Mouse (Mus musculus): ENCODE measurements around the gene Otx2.
"Not testable (repeated sequence)": the region's sequence is repeated elsewhere in the genome, so short reads cannot be mapped to it uniquely, and the experiment has no call there.

Gene Otx2

DNA sequence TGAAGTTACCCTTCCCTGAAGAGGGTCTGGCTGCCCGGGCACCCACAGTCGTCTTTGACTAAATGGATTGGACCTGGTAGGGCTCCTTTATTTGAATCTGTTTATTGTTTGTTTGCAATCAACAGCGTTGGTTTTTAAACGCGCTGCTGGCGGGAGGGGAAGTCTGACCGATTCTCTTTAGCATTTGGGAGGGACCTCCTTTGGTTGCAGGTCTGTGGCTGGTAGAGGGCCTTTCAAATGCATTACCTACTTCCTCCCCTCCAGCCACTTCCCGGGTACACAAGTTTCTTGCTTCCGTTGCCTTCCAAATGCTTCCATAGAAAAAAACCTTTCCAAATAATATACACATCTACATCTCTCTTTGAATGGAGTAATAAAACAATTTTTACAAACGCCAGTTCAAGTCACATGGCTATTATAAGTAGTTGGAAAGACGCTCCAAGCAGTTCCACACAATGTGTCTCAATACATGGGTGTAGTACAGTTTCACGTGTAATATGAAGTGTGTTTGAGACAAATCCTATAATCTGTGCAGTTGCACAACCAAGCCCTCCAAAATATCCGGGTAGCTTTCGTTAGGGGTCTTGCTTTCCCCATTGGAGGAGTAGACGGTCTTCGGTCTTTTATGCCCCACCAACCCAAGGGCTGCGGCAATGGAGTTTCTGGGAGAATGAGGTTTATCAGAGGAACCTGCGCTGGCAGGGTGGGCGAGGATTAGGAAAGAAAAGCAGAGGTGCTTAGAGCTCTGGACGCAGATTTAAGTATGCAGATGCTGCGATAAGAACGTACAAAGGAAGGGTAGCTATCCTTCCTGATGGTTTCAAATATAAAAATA is 19.7 kb downstream of the Otx2 start:
- DNase-seq (ENCODE audit: low spot score in 2 of 2): no peak

DNA sequence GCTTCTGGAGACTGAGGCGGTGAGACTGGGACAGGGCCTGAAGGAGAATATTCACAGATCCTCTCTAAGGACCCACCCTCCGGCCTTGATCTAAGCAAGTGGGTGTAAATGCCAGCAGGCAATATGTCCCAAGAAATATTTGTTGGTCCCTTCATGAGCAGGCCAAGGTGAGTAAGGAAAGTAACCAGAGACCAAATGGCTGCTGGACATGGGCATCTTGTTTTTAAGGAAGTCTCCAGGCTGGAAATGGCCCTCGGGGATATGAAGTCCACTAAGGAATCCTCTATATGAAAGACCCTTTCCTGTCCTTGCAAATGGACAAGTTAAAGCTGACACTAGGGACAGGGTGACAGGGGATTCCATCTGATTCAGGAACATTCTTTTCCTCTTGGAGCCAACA is 20.5 kb downstream of the Otx2 start:
- no peak for DNase-seq (ENCODE audit: low spot score in 2 of 2)

DNA sequence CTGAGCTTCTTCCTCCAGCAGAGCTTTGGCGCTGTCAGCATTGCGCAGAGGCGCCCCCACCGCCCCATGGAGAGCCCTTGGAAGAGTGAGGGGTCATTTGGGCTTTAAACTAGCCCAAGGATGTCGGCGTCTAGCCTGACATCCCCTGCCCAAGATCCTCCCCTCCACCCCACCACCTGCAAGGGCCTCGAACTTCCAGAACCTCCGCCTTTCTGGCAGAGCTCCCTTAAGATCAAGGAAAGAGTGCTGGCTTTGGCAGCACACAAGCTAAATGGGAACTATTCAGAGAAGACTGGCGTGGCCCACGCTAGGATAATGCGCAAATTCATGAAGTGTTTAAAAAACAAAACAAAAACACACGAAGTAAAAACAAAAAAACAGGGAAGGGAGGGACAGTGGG is 21.4 kb downstream of the Otx2 start:
- DNase-seq (ENCODE audit: low spot score in 2 of 2): no peak

DNA sequence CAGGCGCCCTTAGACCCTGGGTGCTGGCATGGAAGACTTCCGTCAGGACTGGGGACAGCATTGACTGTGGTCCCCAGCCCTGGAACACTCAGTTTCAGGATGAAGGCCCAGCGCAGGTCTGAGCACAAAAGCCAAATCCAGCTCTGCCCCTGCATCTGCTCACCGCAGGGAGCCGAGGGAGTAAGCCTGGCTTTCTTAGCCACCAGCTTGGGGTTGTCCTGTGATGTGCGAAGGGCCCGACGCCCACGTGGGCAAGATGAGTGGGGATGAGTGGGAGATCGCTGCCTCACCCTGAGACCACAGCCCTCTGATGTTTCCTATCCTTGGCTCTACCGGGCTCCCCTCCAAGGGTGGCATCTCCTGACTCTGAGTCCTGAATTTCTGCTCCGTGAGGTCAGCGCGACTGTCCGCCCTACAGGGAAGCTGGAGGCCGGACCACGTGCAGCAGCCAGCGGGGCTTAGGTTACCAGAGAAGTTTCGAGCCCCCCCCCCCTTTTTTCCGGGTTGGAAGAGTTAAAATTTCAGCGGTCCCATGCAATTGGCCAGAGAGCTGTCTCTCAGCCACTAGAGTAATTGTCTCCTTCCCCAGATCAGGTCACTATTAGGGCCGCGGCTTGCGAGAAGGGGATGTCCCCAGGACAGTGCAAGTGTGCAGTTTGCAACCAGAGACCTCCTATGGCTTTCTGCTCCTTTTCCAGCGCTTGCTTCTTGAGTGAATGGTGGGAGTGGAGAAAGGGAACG is 22.0 kb downstream of the Otx2 start:
- DNase-seq (ENCODE audit: low spot score in 2 of 2): no peak

DNA sequence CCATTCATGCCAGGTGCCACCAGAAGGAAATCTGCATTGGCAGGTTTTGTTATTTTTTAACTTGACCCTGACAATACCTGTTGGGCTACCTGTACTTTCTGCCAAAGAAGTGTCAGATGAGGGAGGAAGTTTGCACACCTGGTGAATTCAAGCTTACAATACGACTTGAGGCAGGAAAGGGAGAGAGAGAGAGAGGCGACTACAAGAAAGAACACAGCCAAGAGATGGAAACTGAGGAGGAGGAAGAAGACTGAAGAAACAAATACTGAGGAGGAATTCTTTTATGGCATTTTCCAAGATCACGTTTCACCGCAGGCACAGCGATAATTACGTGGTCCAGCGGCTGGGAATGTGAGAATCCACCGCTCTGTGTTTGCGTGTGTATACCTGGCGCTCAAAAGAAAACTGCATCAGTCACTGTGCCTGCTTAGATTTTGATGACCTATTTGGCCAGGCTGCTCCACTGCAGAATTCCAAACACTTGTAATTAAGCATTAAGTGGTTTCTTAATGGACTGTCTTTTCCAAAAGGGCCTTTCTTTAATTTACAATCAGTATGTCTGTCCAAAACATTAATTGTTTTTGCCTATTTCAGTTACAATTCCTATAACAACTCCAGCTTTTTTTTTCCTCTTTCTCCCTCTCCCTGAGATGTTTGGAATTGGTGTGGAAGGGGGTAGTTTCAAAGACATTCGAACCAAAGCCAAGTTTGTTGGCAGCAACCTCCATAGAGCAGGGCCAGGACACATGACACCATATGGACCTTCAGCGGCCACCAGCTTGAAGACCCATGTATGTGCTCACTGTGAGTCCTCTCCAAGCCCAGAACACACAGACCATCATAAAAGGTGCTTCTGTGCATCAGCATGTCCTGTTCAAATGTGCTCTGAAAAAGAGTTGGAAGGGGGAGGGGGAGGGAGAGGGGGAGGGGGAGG is 31.9 kb downstream of the Otx2 start:
- no peak for DNase-seq (ENCODE audit: low spot score in 2 of 2)

DNA sequence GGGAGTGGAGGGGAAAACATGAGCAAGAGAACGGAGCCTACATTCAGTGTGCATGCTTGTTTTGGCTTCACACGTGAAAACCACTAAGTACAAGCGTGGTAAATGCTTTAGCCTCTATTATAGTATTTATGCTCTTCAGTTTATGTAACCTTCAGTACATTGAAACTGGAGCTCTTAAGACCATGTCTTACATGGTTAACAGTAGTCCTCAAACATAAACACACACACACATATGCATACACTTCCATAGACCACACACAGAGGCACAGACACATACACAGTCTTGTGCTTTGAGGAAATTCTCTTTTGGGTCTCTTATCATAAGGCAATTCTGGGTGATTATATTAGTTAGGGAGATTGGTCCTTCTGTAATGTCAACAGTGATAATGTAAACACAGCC is 40.5 kb downstream of the Otx2 start:
- DNase-seq (ENCODE audit: low spot score in 2 of 2): no peak

DNA sequence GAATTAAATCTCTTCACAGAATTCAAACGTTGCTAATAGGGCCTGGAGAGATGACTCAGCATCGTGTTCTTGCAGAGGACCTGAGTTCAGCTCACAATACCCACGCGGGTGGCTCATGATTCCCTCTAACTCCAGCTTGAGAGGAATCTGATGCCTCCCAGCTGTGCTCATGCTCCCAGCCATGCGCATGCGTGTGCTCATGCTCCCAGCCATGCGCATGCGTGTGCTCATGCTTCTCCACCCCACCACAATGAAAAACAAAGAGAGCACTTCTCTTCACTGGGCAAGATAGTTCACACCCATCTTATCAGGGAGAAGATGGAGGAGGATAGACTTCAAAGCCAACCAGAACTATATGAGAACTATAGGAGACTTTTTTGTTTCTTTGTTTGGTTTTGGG is 41.3 kb downstream of the Otx2 start:
- DNase-seq (ENCODE audit: low spot score in 2 of 2): no peak

DNA sequence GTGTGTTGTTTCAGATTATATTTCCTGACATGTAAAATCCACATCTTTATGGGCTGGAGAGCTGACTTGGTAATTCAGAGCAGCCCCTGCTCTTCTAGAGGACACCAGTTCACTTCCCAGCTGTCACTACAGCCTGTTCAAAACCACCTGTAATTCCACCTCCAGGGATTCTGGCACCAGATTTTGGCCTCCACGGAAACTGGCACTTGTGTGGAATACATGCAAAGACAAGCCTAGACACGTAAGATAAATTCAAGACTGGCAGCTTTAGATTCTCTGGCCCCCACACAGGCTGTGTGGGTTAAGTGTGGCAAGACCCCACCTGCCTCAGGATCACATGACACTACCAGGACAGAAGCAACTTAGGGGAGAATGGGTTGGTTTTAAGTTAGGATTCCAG is 42.1 kb downstream of the Otx2 start:
- no peak for DNase-seq (ENCODE audit: low spot score in 2 of 2)

DNA sequence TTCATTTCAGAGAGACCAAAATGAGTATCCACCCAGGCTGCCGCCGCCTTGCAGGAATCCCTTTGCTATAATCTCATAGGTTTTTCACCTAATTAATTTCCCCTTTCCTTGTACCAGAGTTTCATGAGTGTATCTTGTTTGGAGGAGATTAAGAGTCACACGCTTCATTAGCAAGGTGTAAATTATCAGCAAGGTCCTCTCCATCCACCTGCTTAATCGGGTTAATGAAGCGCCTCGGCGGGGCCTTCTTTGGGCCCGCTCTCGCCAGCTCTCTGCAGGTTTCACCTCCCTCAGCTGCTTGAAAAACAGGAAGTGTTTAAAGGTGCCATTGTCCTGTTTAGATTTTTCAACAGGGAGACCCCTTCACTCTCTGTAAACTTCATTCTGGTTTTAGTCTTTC is 44.2 kb downstream of the Otx2 start:
- no peak for DNase-seq (ENCODE audit: low spot score in 2 of 2)

DNA sequence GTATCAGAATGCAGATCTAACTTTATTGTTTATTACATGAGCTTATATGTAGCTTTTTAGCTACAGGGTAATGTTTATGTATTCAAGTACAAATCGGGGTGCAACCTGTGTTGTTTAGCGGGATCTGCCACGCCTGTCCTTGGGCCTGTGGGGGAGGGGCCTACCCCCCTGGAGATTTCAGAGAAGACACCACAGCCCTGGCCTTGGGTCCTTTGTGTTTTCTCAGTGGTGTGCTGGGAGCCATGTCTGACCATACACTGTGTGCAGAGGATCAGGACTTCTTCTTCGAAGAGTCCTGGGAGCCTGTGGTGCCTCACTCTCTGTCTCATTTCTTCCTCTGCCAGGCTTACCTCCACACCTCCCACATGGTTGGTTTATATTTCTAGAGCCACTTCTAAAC is 47.3 kb downstream of the Otx2 start:
- no peak for DNase-seq (ENCODE audit: low spot score in 2 of 2)

DNA sequence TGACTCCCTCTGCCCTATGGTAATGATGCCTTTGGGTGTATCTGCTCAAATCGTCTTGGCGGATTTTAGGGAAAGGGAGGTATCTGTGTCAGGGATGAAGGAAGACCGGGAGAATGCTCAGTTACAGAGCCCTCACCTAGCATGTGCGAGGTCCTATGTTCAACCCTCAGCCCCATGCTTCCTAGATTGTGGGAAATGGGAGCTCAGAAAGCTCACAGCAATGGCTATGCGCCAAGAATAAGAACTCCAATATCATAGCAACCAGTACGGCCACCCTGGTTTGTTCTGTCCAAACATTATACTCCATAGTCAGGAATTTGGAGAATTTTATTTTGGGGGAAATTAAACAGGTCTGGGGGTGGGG is 48.3 kb downstream of the Otx2 start:
- DNase-seq (ENCODE audit: low spot score in 2 of 2): no peak

DNA sequence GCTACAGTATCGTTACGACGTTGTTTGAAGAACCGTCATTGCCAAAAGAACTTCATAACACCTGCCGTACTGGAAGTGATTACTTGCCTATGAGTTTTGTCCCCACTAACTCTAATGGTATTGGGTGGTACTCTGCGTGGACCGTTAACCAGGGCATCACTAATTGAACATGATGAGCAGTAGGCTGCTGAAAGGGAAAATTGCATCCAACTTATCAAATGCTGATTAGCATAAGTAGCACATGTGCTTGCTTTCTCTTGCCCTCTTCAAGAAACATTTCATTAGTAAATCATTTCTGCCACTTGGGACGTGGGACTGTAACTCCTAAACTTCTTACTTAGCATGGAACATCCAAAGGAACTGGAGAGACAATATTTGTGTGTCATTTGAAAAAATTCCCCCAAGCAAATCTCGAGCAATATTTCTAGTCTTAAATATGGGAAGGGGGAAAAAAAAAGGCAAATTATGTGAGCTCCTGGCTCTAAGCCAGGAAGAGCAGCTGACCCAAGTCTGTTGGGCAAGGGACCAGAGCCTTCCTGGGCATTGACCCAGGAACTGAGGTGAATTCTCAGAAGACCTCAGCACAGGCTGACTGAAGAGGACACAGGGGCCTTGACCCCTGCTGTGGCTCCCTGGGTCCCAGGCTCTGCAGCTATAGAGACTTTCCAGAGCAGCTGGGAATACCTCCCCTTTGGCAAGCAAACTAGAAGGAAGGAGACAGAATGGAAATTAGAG is 48.9 kb downstream of the Otx2 start:
- DNase-seq (ENCODE audit: low spot score in 2 of 2): no peak

DNA sequence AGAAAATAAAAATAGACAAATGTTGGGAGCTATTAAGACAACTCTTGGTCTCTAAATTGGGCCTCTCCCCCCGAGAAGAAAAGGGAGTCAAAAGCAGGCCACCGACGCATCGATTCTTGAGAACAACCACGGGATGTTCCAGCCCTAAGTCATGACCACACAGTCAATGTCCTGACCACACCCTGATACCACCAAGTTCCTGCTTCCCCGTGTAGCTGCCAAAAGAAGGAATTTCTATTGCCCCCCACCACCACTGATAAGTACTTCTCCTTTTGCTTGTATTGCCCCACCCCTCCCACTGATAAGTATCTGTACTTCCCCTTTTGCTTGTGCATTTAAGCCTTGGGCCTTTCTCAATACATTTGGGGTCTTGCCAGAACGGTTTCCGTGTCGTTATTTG is 50.9 kb downstream of the Otx2 start:
- not testable (repeated sequence) for DNase-seq (ENCODE audit: low spot score in 2 of 2)

DNA sequence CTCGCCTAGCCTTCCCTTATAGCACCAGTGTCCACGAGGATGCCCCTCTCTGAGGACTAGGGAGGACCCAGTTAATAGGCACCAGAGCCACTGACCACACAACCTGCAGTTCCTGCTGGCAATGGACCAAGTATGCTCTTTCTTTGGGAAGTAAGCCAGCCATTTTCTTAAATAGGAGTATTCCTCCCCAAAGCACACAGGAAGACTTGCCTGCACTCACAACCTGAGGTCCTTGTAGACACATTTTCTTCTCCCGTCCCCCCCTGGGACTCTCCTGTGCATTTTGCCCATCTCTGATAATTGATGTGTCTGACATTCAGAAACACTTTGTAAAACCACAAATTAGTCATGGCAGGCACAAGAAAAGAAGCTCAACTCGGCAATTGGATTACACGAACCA is 57.3 kb downstream of the Otx2 start:
- no peak for DNase-seq (ENCODE audit: low spot score in 2 of 2)

DNA sequence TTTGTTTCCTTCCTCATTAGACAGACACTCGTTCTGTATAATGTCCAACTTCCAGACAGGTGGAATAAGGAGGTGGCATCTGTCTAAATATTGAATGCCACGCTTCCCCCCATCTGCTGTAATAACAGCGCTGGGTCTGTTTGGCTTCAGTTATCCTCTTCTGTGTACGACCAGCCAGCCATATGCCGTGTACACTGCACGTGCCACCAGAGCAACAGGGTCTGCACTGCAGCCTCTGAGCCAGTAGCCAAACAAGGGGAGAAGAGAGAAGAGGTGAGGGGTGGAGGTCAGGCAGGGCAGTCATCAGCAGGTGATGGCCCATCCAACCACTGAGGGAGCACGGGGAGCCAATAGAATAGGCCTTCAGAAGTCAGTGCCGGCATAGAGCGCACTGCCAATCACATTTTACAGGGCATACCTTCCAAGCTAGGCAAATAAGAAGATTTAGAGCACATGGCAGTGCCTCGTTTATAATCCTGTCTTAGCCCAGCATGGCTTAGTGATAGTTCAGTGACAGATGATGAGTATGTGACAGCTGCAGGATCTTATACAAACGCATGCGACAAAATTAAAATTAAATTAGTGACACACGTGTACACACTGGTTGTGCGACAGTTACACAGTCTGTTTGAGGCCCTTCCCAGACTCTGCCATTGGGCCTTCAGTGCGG is 64.8 kb downstream of the Otx2 start:
- no peak for DNase-seq (ENCODE audit: low spot score in 2 of 2)
